Mouse (Mus musculus) lung, postnatal 10 days (tissue): ENCODE measurements around the gene Acod1.

Experiments used
- DNase-seq: peaks from one replicate; pipeline ENCODE4 v3.0.0; 2021

Acod1 gene

GRCm38 (mm10) chr14:103102731-103103335 lies 56.1 kb downstream of the Acod1 start:
- DNase-seq = no peak
